Mouse (Mus musculus): ENCODE measurements around the gene Gpkow.

GRCm38 (mm10) chrX:7672739-7673138, 24.2 kb upstream of the Gpkow start:
- TF ChIP-seq CHD2 (IDR thresholded peaks at IDR 0.05; ENCODE audit: low read length) (peak; percentile 51; the same call in 1 of the 2 replicates), E2F4 (IDR thresholded peaks at IDR 0.05; ENCODE audit: borderline replicate concordance, low read depth, low read length) (no peak), JUND (IDR thresholded peaks at IDR 0.05; ENCODE audit: low read depth, low read length) (no peak), RCOR1 (IDR thresholded peaks at IDR 0.05; ENCODE audit: low read depth, low read length) (no peak), CTCF (IDR thresholded peaks at IDR 0.05 in 2 of 3, conservative IDR thresholded peaks at IDR 0.05 in 1 of 3; ENCODE audit: control insufficient read depth in 1 of 3, insufficient read depth in 1 of 3, low read depth in 2 of 3, low read length in 3 of 3, poor library complexity in 1 of 3, severe bottlenecking in 1 of 3) (no peak)

Data from MEL (cell line).